Comparison of ENCODE assay signal across 15 mouse cellular contexts in the genomic region with DNA sequence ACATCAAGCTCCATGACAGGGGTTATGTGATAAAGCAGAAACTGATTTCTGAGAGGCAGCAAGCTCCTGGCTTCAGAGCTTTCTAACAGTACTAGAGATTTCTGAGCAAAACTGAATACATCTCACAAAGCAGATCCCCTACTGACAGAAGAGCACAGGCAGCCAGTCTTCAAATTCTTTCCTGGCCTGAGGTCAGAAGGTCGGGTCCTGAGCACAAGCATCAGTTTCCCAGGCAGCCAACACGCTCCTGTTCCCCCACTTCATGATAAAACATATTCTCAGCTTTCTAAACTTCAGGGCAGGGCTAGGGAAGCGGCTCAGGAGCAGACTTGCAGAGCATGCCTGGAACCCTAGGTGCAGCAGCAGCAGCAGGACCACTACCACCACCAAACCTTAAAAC. TPM values are rescaled to one million over a fixed set of nuclear protein-coding genes. Genes with fewer than 3 reads are reported as not detected.
DNase-seq lines count a peak whose midpoint lies in the region; ATAC-seq lines count a peak whose summit lies in the region.
"Had no signal": no experiment of that assay in that cellular context is flagged by ENCODE, and none has a peak within 500 bp of the region (broad histone marks: within the 10 kb centered on the region; RNA-seq: fewer than 3 reads in every experiment).

No protein-coding gene starts in this region.

- no peaks in the 10 kb centered on the region for H3K9me3 ChIP-seq in heart, embryonic 16.5 days (replicated peaks; ENCODE audit: control insufficient read depth, low read length)
- H3K9me3 ChIP-seq in lung, embryonic 15.5 days, result no peaks in the 10 kb centered on the region
- H3K9me3 ChIP-seq: midbrain, embryonic 15.5 days had no signal

- H3K27ac ChIP-seq in heart, embryonic 16.5 days (ENCODE audit: low read length), result peak overlapping the region; percentile 20; the same call in 1 of the 2 replicates
- H3K27ac ChIP-seq in lung, embryonic 15.5 days, result peak overlapping the region; percentile 80
- H3K27ac ChIP-seq: midbrain, embryonic 15.5 days had no signal

- peaks cover 16% of the 10 kb centered on the region for H3K4me1 ChIP-seq in heart, embryonic 16.5 days (ENCODE audit: control insufficient read depth, insufficient read depth, low read length)
- peaks cover 24% of the 10 kb centered on the region for H3K4me1 ChIP-seq in lung, embryonic 15.5 days
- H3K4me1 ChIP-seq: midbrain, embryonic 15.5 days had no signal

- DNase-seq in heart, adult 9 months (ENCODE audit: low spot score in 2 of 2), result no peak
- DNase-seq in lung, postnatal 10 days, result no peak
- peak; percentile 68 for DNase-seq in embryo, embryonic 10 days (ENCODE audit: low spot score)
- DNase-seq in mesoderm, embryonic 11.5 days (ENCODE audit: low read depth, low spot score), result peak; percentile 34
- DNase-seq in thymus, postnatal 4 days, result no peak
- DNase-seq: cerebellum, adult 18-20 months; right cerebral cortex, postnatal 14 days; thymus, adult 2 months had no signal

- WGBS in heart, embryonic 16.5 days, result 46% methylated on average over 3 of the region's 3 CpGs
- 44% methylated on average over 3 of the region's 3 CpGs for WGBS in lung, embryonic 15.5 days

- no peak overlapping the region for H3K4me2 ChIP-seq in heart, embryonic 16.5 days (ENCODE audit: low read depth, low read length)
- H3K4me2 ChIP-seq in lung, embryonic 15.5 days, result no peak overlapping the region
- H3K4me2 ChIP-seq: midbrain, embryonic 15.5 days had no signal

- ATAC-seq in heart, embryonic 16.5 days (replicated peaks; ENCODE audit: extremely low read depth, insufficient read depth, low FRiP score), result no peak
- no peak for ATAC-seq in lung, embryonic 15.5 days (ENCODE audit: borderline replicate concordance, extremely low read depth, low FRiP score, low TSS enrichment)
- ATAC-seq in megakaryocyte progenitor cell, adult 5-6 weeks (replicated peaks; ENCODE audit: poor library complexity), result no peak
- ATAC-seq: inflammation-experienced regulatory T-cells, adult 6 months; midbrain, embryonic 15.5 days had no signal

- no peak overlapping the region for H3K4me3 ChIP-seq in heart, embryonic 16.5 days (ENCODE audit: low read length)
- no peak overlapping the region for H3K4me3 ChIP-seq in lung, embryonic 15.5 days
- H3K4me3 ChIP-seq: midbrain, embryonic 15.5 days had no signal

- H3K9ac ChIP-seq in heart, embryonic 16.5 days (ENCODE audit: low read length), result no peak overlapping the region
- H3K9ac ChIP-seq in lung, embryonic 15.5 days, result no peak overlapping the region
- H3K9ac ChIP-seq: midbrain, embryonic 15.5 days had no signal

- no peaks in the 10 kb centered on the region for H3K36me3 ChIP-seq in heart, embryonic 16.5 days (ENCODE audit: control insufficient read depth, insufficient read depth)
- H3K36me3 ChIP-seq in lung, embryonic 15.5 days, result no peaks in the 10 kb centered on the region
- H3K36me3 ChIP-seq: midbrain, embryonic 15.5 days had no signal

- no peaks in the 10 kb centered on the region for H3K27me3 ChIP-seq in heart, embryonic 16.5 days (ENCODE audit: control insufficient read depth, insufficient read depth, low read length)
- no peaks in the 10 kb centered on the region for H3K27me3 ChIP-seq in lung, embryonic 15.5 days
- H3K27me3 ChIP-seq: midbrain, embryonic 15.5 days had no signal

RNA-seq across cellular contexts. Expression of gene Rrp1b, which starts 52.4 kb away (rescaled TPM):
- polyA plus RNA-seq in heart, embryonic 16.5 days (2015; fragmentation: Nextera tagmentation; extraction: Ambion mirVana), result 27.0 and 32.3 TPM in 2 replicates
- 48.4 and 57.3 TPM in 2 replicates for polyA plus RNA-seq in lung, embryonic 15.5 days (2015; fragmentation: Nextera tagmentation; extraction: Ambion mirVana)
- total RNA-seq in megakaryocyte progenitor cell, adult 5-6 weeks (2015), result 41.9 and 48.6 TPM in 2 replicates
- total RNA-seq in megakaryocyte progenitor cell, adult 5-6 weeks (2017), result 57.7 and 61.9 TPM in 2 replicates

RNA-seq across cellular contexts. Expression of gene Hsf2bp, which starts 52.7 kb away (rescaled TPM):
- 0.13 and 0.20 TPM in 2 replicates for polyA plus RNA-seq in heart, embryonic 16.5 days (2015; fragmentation: Nextera tagmentation; extraction: Ambion mirVana)
- polyA plus RNA-seq in lung, embryonic 15.5 days (2015; fragmentation: Nextera tagmentation; extraction: Ambion mirVana), result 0.55 and 0.78 TPM in 2 replicates
- total RNA-seq in megakaryocyte progenitor cell, adult 5-6 weeks (2015), result 0.05 TPM in 1 of 2 replicates, not detected in the other
- not detected in 2 replicates for total RNA-seq in megakaryocyte progenitor cell, adult 5-6 weeks (2017)
- total RNA-seq: granulocyte monocyte progenitor cell, adult 5-6 weeks had no signal
- polyA plus RNA-seq: adrenal gland, adult 2 months had no signal

Comparison
In these comparisons a context has a peak if more than half of its experiments do, and no peak if none do; other contexts are left out.
1. DNase-seq: peak in embryo, embryonic 10 days (single experiment) and mesoderm, embryonic 11.5 days (single experiment); none in heart, adult 9 months (0 of 2), lung, postnatal 10 days (single experiment) and thymus, postnatal 4 days (single experiment).